In genomic region chr12:8497314-8497706, GRCm38 (mm10) we compare ENCODE assay signal across 9 mouse cellular contexts. TPM values are rescaled to one million over a fixed set of nuclear protein-coding genes. Genes with fewer than 3 reads are reported as not detected.
A peak's percentile ranks its signal among the peaks of the same experiment; 100 is the strongest.
DNase-seq lines count a peak whose midpoint lies in the region; ATAC-seq and TF ChIP-seq lines count a peak whose summit lies in the region.
"Had no signal": no experiment of that assay in that cellular context is flagged by ENCODE, and none has a peak within 500 bp of the region (broad histone marks: within the 10 kb centered on the region; RNA-seq: fewer than 3 reads in every experiment).

No protein-coding gene starts in this region.

- WGBS in lung, adult 2 months: 20% methylated on average over 2 of the region's 2 CpGs
- 21% methylated on average over 2 of the region's 2 CpGs for WGBS in forebrain, embryonic 11.5 days
- 9% methylated on average over 2 of the region's 2 CpGs for WGBS in intestine, embryonic 16.5 days
- 15% methylated on average over 2 of the region's 2 CpGs for WGBS in neural tube, embryonic 13.5 days
- WGBS in thymus, adult 2 months: 89% methylated on average over 2 of the region's 2 CpGs

- TF ChIP-seq CTCF in lung, adult 2 months (IDR thresholded peaks at IDR 0.05; ENCODE audit: insufficient read depth, low read length): no peak
- TF ChIP-seq CTCF in thymus, adult 2 months (IDR thresholded peaks at IDR 0.05; ENCODE audit: borderline replicate concordance, control insufficient read depth, extremely low read depth, insufficient read depth, low read length, poor library complexity): no peak

- no peak for DNase-seq in lung, adult 2 months
- no peak for DNase-seq in lung, postnatal 10 days
- no peak for DNase-seq in forebrain, embryonic 11.5 days (ENCODE audit: low spot score)
- DNase-seq in cerebellum, postnatal 4 days (ENCODE audit: low spot score in 2 of 2): no peak
- DNase-seq in urinary bladder, postnatal 4 days (ENCODE audit: low spot score in 2 of 2): no peak
- no peak for DNase-seq in thymus, adult 2 months
- DNase-seq: kidney, postnatal 36 days had no signal

- H3K4me1 ChIP-seq in lung, adult 2 months (ENCODE audit: control insufficient read depth, insufficient read depth, low read length): peaks cover 18% of the 10 kb centered on the region
- H3K4me1 ChIP-seq in forebrain, embryonic 11.5 days (replicated peaks; ENCODE audit: control insufficient read depth, insufficient read depth, low read length): peaks cover 12% of the 10 kb centered on the region; the same call in 1 of the 2 replicates
- H3K4me1 ChIP-seq in intestine, embryonic 16.5 days (ENCODE audit: control insufficient read depth, insufficient read depth, low read length): peaks cover 34% of the 10 kb centered on the region
- peaks cover 40% of the 10 kb centered on the region for H3K4me1 ChIP-seq in neural tube, embryonic 13.5 days (replicated peaks)
- peaks cover 27% of the 10 kb centered on the region for H3K4me1 ChIP-seq in thymus, adult 2 months (replicated peaks; ENCODE audit: control insufficient read depth, insufficient read depth, low read length)

- no peaks in the 10 kb centered on the region for H3K27me3 ChIP-seq in forebrain, embryonic 11.5 days (ENCODE audit: control insufficient read depth, insufficient read depth, low read length)
- no peaks in the 10 kb centered on the region for H3K27me3 ChIP-seq in intestine, embryonic 16.5 days (replicated peaks; ENCODE audit: control insufficient read depth, insufficient read depth, low read length)
- H3K27me3 ChIP-seq in neural tube, embryonic 13.5 days: no peaks in the 10 kb centered on the region
- H3K27me3 ChIP-seq in thymus, adult 2 months (ENCODE audit: control insufficient read depth, insufficient read depth, low read length): peaks cover 5% of the 10 kb centered on the region; the same call in 1 of the 2 replicates

- H3K4me3 ChIP-seq in lung, adult 2 months (replicated peaks; ENCODE audit: extremely low read depth, low read depth, low read length): peak overlapping the region; percentile 33
- H3K4me3 ChIP-seq in forebrain, embryonic 11.5 days (ENCODE audit: low read depth, low read length): no peak overlapping the region; the same call in 1 of the 2 replicates
- H3K4me3 ChIP-seq in intestine, embryonic 16.5 days (ENCODE audit: low read length): peak overlapping the region; percentile 93
- H3K4me3 ChIP-seq in neural tube, embryonic 13.5 days: peak overlapping the region; percentile 58
- no peak overlapping the region for H3K4me3 ChIP-seq in thymus, adult 2 months (ENCODE audit: control insufficient read depth, insufficient read depth, low read length)

- no peaks in the 10 kb centered on the region for H3K9me3 ChIP-seq in forebrain, embryonic 11.5 days (ENCODE audit: control insufficient read depth, low read length)
- H3K9me3 ChIP-seq in intestine, embryonic 16.5 days (ENCODE audit: control insufficient read depth, low read length): no peaks in the 10 kb centered on the region
- H3K9me3 ChIP-seq in neural tube, embryonic 13.5 days: no peaks in the 10 kb centered on the region

- TF ChIP-seq POLR2A in lung, adult 2 months (IDR thresholded peaks at IDR 0.05; ENCODE audit: borderline replicate concordance, extremely low read depth, low read depth, low read length): peak; percentile 17; the same call in 1 of the 2 replicates
- TF ChIP-seq POLR2A in thymus, adult 2 months (IDR thresholded peaks at IDR 0.05; ENCODE audit: control insufficient read depth, extremely low read depth, insufficient read depth, low read length, poor library complexity): no peak

- H3K36me3 ChIP-seq in forebrain, embryonic 11.5 days (ENCODE audit: control insufficient read depth, insufficient read depth, low read length): no peaks in the 10 kb centered on the region
- no peaks in the 10 kb centered on the region for H3K36me3 ChIP-seq in intestine, embryonic 16.5 days (ENCODE audit: control insufficient read depth, insufficient read depth, low read length)
- no peaks in the 10 kb centered on the region for H3K36me3 ChIP-seq in neural tube, embryonic 13.5 days
- no peaks in the 10 kb centered on the region for H3K36me3 ChIP-seq in thymus, adult 2 months (ENCODE audit: control insufficient read depth, insufficient read depth, low read length)

- no peak for ATAC-seq in forebrain, embryonic 11.5 days (replicated peaks; ENCODE audit: low FRiP score)
- ATAC-seq in intestine, embryonic 16.5 days: no peak
- no peak for ATAC-seq in neural tube, embryonic 13.5 days (ENCODE audit: low read depth)

- no peak overlapping the region for H3K9ac ChIP-seq in forebrain, embryonic 11.5 days (ENCODE audit: low read length)
- 0 out of 2 replicates have a peak overlapping the region, but pooled peaks have one; percentile 49 for H3K9ac ChIP-seq in intestine, embryonic 16.5 days (ENCODE audit: low read depth, low read length)
- H3K9ac ChIP-seq in neural tube, embryonic 13.5 days: peak overlapping the region; percentile 99

- peak overlapping the region; percentile 95; the same call in 1 of the 2 replicates for H3K4me2 ChIP-seq in forebrain, embryonic 11.5 days (ENCODE audit: low read depth, low read length, severe bottlenecking)
- H3K4me2 ChIP-seq in intestine, embryonic 16.5 days (ENCODE audit: low read depth, low read length): peak overlapping the region; percentile 91
- peak overlapping the region; percentile 83 for H3K4me2 ChIP-seq in neural tube, embryonic 13.5 days

- no peak overlapping the region for H3K27ac ChIP-seq in forebrain, embryonic 11.5 days (ENCODE audit: low read depth, low read length)
- H3K27ac ChIP-seq in intestine, embryonic 16.5 days (ENCODE audit: low read length): peak overlapping the region; percentile 91
- H3K27ac ChIP-seq in neural tube, embryonic 13.5 days (replicated peaks): no peak overlapping the region
- H3K27ac ChIP-seq in thymus, adult 2 months (ENCODE audit: control insufficient read depth, insufficient read depth, low read length): no peak overlapping the region

RNA-seq across cellular contexts. Expression of gene Rhob, which starts 2.5 kb away (rescaled TPM):
- 324 and 526 TPM in 2 replicates for polyA plus RNA-seq in lung, adult 2 months (2012; rRNA removed)
- polyA plus RNA-seq in forebrain, embryonic 11.5 days (2014; fragmentation: Nextera tagmentation; extraction: Ambion mirVana): 55.1 and 58.3 TPM in 2 replicates
- 24.1 and 24.6 TPM in 2 replicates for polyA plus RNA-seq in intestine, embryonic 16.5 days (2015; fragmentation: Nextera tagmentation; extraction: Ambion mirVana)
- polyA plus RNA-seq in neural tube, embryonic 13.5 days (2015; fragmentation: Nextera tagmentation; extraction: Ambion mirVana): 80.6 and 81.1 TPM in 2 replicates
- 77.3 and 91.4 TPM in 2 replicates for polyA plus RNA-seq in thymus, adult 2 months (2012; rRNA removed)

Comparison
In these comparisons a context has a peak if more than half of its experiments do, and no peak if none do; other contexts are left out.
1. H3K4me3 ChIP-seq: peak in lung, adult 2 months (single experiment), intestine, embryonic 16.5 days (single experiment) and neural tube, embryonic 13.5 days (single experiment); none in forebrain, embryonic 11.5 days (single experiment) and thymus, adult 2 months (single experiment).
2. Peak in every context shown above with its lines, with median percentiles within 50 percentile points of each other: H3K4me2 ChIP-seq.